Mouse (Mus musculus): ENCODE measurements around the gene Tnfsfm13. TPM values are rescaled to one million over a fixed set of nuclear protein-coding genes. Genes with fewer than 3 reads are reported as not detected.

The Tnfsfm13 gene
- polyA plus RNA-seq, 1 experiment from 2014 or later: 3.0 TPM

- 89% methylated on average over 6 of the region's 6 CpGs for WGBS
- no peaks in the 10 kb centered on the region for H3K36me3 ChIP-seq (ENCODE audit: control insufficient read depth, insufficient read depth, low read length)
- no peak overlapping the region for H3K27ac ChIP-seq (ENCODE audit: low read length)
- no peak for ATAC-seq
- no peak overlapping the region for H3K4me2 ChIP-seq (ENCODE audit: low read depth, low read length)
- peak overlapping the region; percentile 48 for H3K9ac ChIP-seq (ENCODE audit: low read depth, low read length)
- peaks cover 41% of the 10 kb centered on the region for H3K4me1 ChIP-seq (ENCODE audit: control insufficient read depth, insufficient read depth, low read length)
- H3K4me3 ChIP-seq (ENCODE audit: low read length): no peak overlapping the region
- H3K27me3 ChIP-seq (replicated peaks; ENCODE audit: control insufficient read depth, insufficient read depth, low read length): no peaks in the 10 kb centered on the region
- no peaks in the 10 kb centered on the region for H3K9me3 ChIP-seq (ENCODE audit: control insufficient read depth, low read length)
Observed at GRCm38 (mm10) chr11:69684936-69685335, 11.0 kb downstream of the Tnfsfm13 start.

- H3K9ac ChIP-seq (ENCODE audit: low read depth, low read length): peak overlapping the region; percentile 41; the same call in 1 of the 2 replicates
- no peak overlapping the region for H3K4me2 ChIP-seq (ENCODE audit: low read depth, low read length)
- H3K27me3 ChIP-seq (replicated peaks; ENCODE audit: control insufficient read depth, insufficient read depth, low read length): no peaks in the 10 kb centered on the region
- no peaks in the 10 kb centered on the region for H3K9me3 ChIP-seq (ENCODE audit: control insufficient read depth, low read length)
- peak overlapping the region; percentile 70 for H3K27ac ChIP-seq (ENCODE audit: low read length)
- H3K4me3 ChIP-seq (ENCODE audit: low read length): no peak overlapping the region
- peak; percentile 37 for ATAC-seq
- H3K36me3 ChIP-seq (ENCODE audit: control insufficient read depth, insufficient read depth, low read length): no peaks in the 10 kb centered on the region
- peaks cover 41% of the 10 kb centered on the region for H3K4me1 ChIP-seq (ENCODE audit: control insufficient read depth, insufficient read depth, low read length)
- WGBS: 79% methylated on average over 12 of the region's 12 CpGs
Observed at GRCm38 (mm10) chr11:69684128-69684745, 11.7 kb downstream of the Tnfsfm13 start.

DNA sequence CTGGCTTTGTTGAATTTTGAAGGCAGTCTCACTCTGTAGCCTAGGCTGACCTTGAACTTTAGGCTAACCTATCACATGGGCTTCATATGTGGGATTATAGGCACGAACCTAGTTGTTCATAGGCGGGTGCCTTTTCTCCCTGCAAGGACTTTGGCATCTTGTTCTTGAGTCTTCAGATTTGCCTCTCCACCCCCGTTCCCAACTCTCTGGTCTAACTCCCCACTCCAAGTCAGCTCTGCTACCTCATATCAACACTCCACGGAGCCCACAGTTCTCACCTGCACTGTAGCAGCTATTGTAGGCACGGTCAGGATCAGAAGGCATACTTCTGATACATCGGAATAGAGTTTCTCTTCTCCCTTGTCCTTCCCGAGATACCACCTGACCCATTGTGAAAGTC, 12.3 kb downstream of the Tnfsfm13 start:
- no peaks in the 10 kb centered on the region for H3K9me3 ChIP-seq (ENCODE audit: control insufficient read depth, low read length)
- no peak overlapping the region for H3K4me2 ChIP-seq (ENCODE audit: low read depth, low read length)
- H3K36me3 ChIP-seq (ENCODE audit: control insufficient read depth, insufficient read depth, low read length): no peaks in the 10 kb centered on the region
- H3K4me1 ChIP-seq (ENCODE audit: control insufficient read depth, insufficient read depth, low read length): peaks cover 41% of the 10 kb centered on the region
- H3K4me3 ChIP-seq (ENCODE audit: low read length): no peak overlapping the region
- WGBS: 75% methylated on average over 7 of the region's 7 CpGs
- ATAC-seq: no peak
- H3K27ac ChIP-seq (ENCODE audit: low read length): peak overlapping the region; percentile 70
- peak overlapping the region; percentile 41; the same call in 1 of the 2 replicates for H3K9ac ChIP-seq (ENCODE audit: low read depth, low read length)
- no peaks in the 10 kb centered on the region for H3K27me3 ChIP-seq (replicated peaks; ENCODE audit: control insufficient read depth, insufficient read depth, low read length)

- Histone ChIP-seq H3K9me3 (ENCODE audit: control insufficient read depth, low read length) (no peaks in the 10 kb centered on the region), H3K4me3 (ENCODE audit: low read length) (no peak overlapping the region), H3K9ac (ENCODE audit: low read depth, low read length) (peak overlapping the region; percentile 4; the same call in 1 of the 2 replicates), H3K27me3 (replicated peaks; ENCODE audit: control insufficient read depth, insufficient read depth, low read length) (no peaks in the 10 kb centered on the region), H3K4me1 (ENCODE audit: control insufficient read depth, insufficient read depth, low read length) (peaks cover 41% of the 10 kb centered on the region), H3K4me2 (ENCODE audit: low read depth, low read length) (peak overlapping the region; percentile 90), H3K36me3 (ENCODE audit: control insufficient read depth, insufficient read depth, low read length) (peaks cover 4% of the 10 kb centered on the region; the same call in 1 of the 2 replicates), H3K27ac (ENCODE audit: low read length) (peak overlapping the region; percentile 92; the same call in 1 of the 2 replicates)
- WGBS: 20% methylated on average over 12 of the region's 12 CpGs
- ATAC-seq: peak; percentile 45; the same call in 1 of the 2 replicates
Observed at GRCm38 (mm10) chr11:69682840-69683533, 12.9 kb downstream of the Tnfsfm13 start.

DNA sequence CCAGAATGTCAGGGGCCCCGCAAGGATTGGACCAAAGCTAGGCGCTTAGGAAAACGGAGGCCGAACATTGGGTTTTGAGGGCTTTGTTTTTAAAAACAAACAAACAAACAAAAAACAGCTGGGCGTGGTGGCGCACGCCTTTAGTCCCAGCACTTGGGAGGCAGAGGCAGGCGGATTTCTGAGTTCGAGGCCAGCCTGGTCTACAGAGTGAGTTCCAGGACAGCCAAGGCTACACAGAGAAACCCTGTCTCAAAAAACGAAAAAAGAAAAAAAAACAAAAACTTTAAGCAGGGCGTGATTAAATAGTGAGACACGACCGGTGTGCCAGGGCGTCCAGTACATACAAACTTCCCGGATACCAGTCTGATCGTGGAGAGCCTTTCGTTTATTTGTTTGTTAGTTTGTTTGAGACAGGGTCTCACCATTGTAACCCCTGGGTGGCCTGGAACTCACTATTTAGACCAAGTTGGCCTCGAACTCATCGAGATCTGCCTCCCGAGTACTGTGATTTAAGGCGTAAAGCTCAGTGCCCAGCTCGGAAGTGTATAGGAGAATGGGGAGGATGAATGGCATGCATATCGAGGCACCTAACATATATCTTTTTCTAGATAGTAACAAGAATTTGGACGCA, 13.6 kb downstream of the Tnfsfm13 start:
- Histone ChIP-seq H3K4me3 (ENCODE audit: low read length) (peak overlapping the region; percentile 84), H3K36me3 (ENCODE audit: control insufficient read depth, insufficient read depth, low read length) (peaks cover 6% of the 10 kb centered on the region; the same call in 1 of the 2 replicates), H3K27ac (ENCODE audit: low read length) (peak overlapping the region; percentile 92), H3K4me1 (ENCODE audit: control insufficient read depth, insufficient read depth, low read length) (peaks cover 41% of the 10 kb centered on the region), H3K27me3 (replicated peaks; ENCODE audit: control insufficient read depth, insufficient read depth, low read length) (no peaks in the 10 kb centered on the region), H3K9me3 (ENCODE audit: control insufficient read depth, low read length) (no peaks in the 10 kb centered on the region), H3K4me2 (ENCODE audit: low read depth, low read length) (peak overlapping the region; percentile 90), H3K9ac (ENCODE audit: low read depth, low read length) (peak overlapping the region; percentile 84)
- ATAC-seq: peak; percentile 17
- WGBS: 20% methylated on average over 24 of the region's 24 CpGs

- Histone ChIP-seq H3K4me2 (ENCODE audit: low read depth, low read length) (peak within 1 kb of the TSS; percentile 90), H3K4me1 (ENCODE audit: control insufficient read depth, insufficient read depth, low read length) (peaks cover 36% of the 10 kb centered on the region), H3K4me3 (ENCODE audit: low read length) (peak within 1 kb of the TSS; percentile 84), H3K9me3 (ENCODE audit: control insufficient read depth, low read length) (no peaks in the 10 kb centered on the region), H3K27me3 (replicated peaks; ENCODE audit: control insufficient read depth, insufficient read depth, low read length) (no peaks in the 10 kb centered on the region), H3K36me3 (ENCODE audit: control insufficient read depth, insufficient read depth, low read length) (peaks cover 8% of the 10 kb centered on the region; the same call in 1 of the 2 replicates), H3K27ac (ENCODE audit: low read length) (peak within 1 kb of the TSS; percentile 92), H3K9ac (ENCODE audit: low read depth, low read length) (peak within 1 kb of the TSS; percentile 84)
- WGBS: under 1% methylated on average over 73 of the region's 80 CpGs
- ATAC-seq: peak; percentile 93
Observed at GRCm38 (mm10) chr11:69681314-69682208, 14.3 kb downstream of the Tnfsfm13 start, which contains the start of gene Senp3. TSS of gene Senp3 (minus strand) at chr11:69682084.

DNA sequence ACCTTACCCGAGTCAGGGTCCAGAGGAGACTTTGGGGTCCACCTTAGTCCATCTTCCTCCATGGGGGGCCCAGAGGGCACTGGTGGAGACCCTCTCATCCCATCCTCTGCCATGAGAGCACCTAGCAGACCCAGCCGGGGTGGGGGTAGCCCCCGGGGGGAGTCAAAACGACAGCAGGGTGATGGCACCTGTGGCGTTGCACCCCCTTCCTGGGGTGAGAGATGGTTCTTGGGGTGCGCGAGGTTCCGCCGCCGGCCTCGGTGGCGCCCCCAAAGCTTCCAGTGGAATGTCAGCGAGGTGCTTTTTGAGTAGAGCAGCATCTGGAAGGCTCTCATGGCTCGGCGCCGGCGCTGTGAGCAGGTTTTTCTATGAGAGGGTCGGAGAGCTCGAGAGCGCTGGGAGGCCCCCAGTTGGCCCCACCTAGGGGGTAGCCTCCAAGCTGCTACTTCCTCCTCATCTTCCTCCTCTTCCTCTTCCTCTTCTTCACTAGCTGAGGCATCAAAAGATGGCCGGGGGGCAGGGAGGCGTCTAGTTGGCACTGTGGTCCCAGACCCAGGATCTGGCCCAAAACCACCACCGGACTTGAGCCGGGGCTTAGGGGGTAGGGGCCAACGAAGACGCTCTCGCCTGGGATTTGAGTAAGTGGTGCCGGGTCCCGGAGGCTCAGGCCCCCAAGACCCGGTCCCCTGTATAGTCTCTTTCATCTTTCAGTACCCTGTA, 15.6 kb downstream of the Tnfsfm13 start:
- Histone ChIP-seq H3K4me1 (ENCODE audit: control insufficient read depth, insufficient read depth, low read length) (peaks cover 24% of the 10 kb centered on the region), H3K9ac (ENCODE audit: low read depth, low read length) (peak overlapping the region; percentile 84; the same call in 1 of the 2 replicates), H3K9me3 (ENCODE audit: control insufficient read depth, low read length) (no peaks in the 10 kb centered on the region), H3K4me2 (ENCODE audit: low read depth, low read length) (peak overlapping the region; percentile 90), H3K27ac (ENCODE audit: low read length) (no peak overlapping the region), H3K4me3 (ENCODE audit: low read length) (peak overlapping the region; percentile 84; the same call in 1 of the 2 replicates), H3K36me3 (ENCODE audit: control insufficient read depth, insufficient read depth, low read length) (peaks cover 12% of the 10 kb centered on the region; the same call in 1 of the 2 replicates), H3K27me3 (replicated peaks; ENCODE audit: control insufficient read depth, insufficient read depth, low read length) (no peaks in the 10 kb centered on the region)
- no peak for ATAC-seq
- WGBS: 89% methylated on average over 30 of the region's 30 CpGs

DNA sequence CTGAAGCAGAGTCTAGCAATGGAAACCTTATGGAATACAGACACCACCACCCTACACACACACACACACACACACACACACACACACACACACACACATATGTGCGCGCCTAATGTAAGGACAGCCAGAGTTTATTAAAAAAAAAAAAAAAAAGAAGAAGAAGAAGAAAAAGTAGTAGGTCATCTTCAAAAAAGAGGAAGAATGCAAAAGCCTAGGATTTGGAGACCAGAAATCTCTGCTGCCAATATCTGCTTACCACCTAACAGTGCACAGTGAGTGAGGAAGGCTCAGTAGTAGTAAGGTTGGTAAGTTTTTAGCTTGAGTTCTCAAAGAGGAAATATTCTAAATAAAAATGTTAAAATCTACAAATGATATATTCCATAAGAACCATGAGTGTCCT, 16.8 kb downstream of the Tnfsfm13 start:
- peaks cover 12% of the 10 kb centered on the region for H3K36me3 ChIP-seq (ENCODE audit: control insufficient read depth, insufficient read depth, low read length)
- WGBS: 87% methylated on average over 2 of the region's 2 CpGs
- H3K4me1 ChIP-seq (ENCODE audit: control insufficient read depth, insufficient read depth, low read length): peaks cover 21% of the 10 kb centered on the region
- H3K4me2 ChIP-seq (ENCODE audit: low read depth, low read length): no peak overlapping the region
- no peaks in the 10 kb centered on the region for H3K9me3 ChIP-seq (ENCODE audit: control insufficient read depth, low read length)
- H3K4me3 ChIP-seq (ENCODE audit: low read length): no peak overlapping the region
- H3K9ac ChIP-seq (ENCODE audit: low read depth, low read length): no peak overlapping the region
- no peaks in the 10 kb centered on the region for H3K27me3 ChIP-seq (replicated peaks; ENCODE audit: control insufficient read depth, insufficient read depth, low read length)
- H3K27ac ChIP-seq (ENCODE audit: low read length): no peak overlapping the region
- no peak for ATAC-seq

Data from intestine, embryonic 16.5 days (tissue).